Mouse (Mus musculus): Measurements from ENCODE around the gene Polh.

Polh gene

GRCm38 (mm10) chr17:46167014-46167413 lies 35.4 kb downstream of the Polh start:
- peak; percentile 24 for DNase-seq (ENCODE audit: low spot score)

- DNase-seq (ENCODE audit: low spot score), result no peak
Observed at GRCm38 (mm10) chr17:46166270-46166669, 36.2 kb downstream of the Polh start.

GRCm38 (mm10) chr17:46165460-46165859 lies 37.0 kb downstream of the Polh start:
- no peak for DNase-seq (ENCODE audit: low spot score)

DNA sequence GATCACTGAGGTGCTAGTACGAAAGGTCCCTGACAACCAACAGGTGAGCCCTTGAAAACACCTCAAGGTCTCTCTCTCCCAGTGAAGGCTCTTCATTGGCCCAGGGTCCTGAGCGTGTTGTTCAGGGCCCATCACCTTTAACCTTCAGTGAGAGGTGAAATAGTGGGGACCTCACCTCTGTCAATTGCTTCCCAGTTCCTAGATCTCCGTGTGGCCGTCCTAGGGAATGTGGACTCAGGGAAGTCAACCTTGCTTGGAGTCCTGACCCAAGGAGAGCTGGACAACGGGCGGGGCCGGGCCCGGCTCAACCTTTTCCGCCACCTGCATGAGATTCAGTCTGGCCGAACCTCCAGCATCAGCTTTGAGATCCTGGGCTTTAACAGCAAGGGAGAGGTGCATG lies 37.7 kb downstream of the Polh start:
- no peak for DNase-seq (ENCODE audit: low spot score)

DNA sequence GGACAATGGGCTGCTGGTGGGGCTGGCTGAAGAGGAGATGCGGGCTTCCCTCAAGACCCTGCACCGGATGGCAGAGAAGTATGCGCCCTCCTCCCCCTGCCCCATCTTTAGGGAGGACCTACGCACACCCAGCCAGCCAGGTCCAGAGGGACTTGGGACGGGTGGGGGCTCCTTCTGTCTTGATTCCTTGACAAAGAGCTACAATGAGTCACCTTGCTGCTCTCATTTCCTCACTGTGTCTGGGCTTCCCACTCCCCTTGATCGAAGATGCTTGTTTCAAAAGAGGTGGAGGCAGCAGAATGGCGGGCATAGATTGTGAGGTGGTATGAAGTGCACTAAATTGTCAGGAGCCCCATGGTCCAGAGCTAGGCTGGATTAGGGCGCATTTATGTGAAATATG lies 38.1 kb downstream of the Polh start:
- no peak for DNase-seq (ENCODE audit: low spot score)

DNA sequence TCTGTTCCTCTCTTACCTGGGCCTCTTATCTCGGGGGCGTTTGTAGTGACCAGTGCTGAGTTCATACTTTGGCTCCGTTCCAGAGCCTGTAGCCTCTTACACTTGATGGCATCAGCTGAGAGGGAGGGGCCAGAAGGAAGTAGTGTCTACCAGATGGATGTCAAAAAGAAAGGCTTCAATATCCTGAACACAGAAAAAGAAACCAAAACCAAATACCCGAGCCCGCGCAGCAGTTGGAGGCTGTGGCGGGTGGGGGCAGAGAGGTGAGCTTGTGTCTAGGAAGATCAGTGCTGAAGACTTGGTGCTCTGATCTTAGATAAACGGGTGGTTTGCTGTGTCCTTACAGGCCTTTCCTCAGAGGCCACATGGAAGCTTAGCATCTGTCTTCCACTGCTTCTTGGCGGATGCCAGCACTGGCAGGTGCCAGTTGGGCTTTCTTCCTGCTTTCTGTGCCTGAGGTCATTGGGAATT lies 39.5 kb downstream of the Polh start:
- no peak for DNase-seq (ENCODE audit: low spot score)

DNA sequence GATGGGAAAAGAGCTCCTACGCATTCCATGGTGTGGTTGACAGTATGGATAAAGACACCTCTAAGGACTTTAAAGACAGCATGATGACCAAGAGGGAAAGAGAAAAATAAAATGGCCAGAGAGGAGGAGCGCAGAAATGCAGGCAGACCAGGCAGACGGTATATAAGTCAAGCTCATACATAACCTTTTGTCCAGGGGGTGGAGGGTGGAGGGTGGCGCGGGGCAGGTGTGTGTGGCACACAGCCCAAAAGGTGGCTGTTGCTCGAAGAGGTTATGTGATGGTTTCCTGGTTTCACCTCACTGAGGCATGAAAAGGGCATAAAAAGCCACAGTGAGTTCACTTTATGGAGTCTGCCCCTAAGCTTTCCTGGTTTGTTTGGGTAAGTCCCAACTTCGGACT lies 39.9 kb downstream of the Polh start:
- DNase-seq (ENCODE audit: low spot score), result no peak

GRCm38 (mm10) chr17:46161710-46162109 lies 40.7 kb downstream of the Polh start:
- DNase-seq (ENCODE audit: low spot score), result no peak

DNA sequence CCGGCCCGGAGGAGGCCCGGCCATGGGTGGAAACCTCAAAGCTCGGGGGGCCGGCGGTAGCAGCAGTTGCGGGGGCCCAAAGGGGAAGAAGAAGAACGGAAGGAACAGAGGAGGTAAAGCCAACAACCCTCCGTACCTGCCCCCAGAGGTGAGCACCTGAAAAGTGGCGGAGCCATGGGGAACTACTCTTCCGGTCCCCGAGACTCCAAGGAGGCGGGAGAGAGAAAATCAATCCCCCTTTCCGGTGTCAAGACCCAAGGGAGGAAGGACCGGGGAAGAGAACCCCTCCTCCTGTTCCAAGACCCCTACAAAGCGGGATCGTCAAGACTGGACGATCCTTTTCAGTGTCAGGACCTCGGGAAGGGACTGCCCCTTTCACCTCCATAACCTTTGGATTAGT lies 41.3 kb downstream of the Polh start:
- peak; percentile 59 for DNase-seq (ENCODE audit: low spot score)

DNA sequence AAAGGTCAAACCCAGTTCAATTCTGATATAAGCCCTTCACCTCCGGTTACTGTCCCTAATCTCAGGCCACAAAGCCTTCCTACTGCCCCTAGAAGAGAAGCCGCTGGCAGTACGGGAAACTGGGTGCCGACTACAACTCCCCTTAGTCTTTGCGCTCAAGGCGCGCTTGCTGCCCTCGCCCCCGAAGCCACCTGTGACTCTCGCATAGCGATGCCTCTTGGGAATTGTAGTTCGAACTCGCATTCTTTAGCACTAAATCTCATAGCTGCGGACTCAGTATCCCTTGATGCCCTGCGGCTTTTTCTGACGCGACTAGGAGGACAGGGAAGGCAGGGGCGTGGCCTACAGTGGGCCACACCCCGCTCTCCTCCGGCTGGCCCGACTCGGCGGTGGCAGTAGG lies 41.8 kb downstream of the Polh start, which contains the start of gene Gtpbp2:
Gene Gtpbp2 (plus strand): TSS at position 347 of the 400 bp plus-strand sequence.
- DNase-seq (ENCODE audit: low spot score), result peak; percentile 100

GRCm38 (mm10) chr17:46160090-46160662 lies 42.3 kb downstream of the Polh start:
- peak; percentile 88 for DNase-seq (ENCODE audit: low spot score)

DNA sequence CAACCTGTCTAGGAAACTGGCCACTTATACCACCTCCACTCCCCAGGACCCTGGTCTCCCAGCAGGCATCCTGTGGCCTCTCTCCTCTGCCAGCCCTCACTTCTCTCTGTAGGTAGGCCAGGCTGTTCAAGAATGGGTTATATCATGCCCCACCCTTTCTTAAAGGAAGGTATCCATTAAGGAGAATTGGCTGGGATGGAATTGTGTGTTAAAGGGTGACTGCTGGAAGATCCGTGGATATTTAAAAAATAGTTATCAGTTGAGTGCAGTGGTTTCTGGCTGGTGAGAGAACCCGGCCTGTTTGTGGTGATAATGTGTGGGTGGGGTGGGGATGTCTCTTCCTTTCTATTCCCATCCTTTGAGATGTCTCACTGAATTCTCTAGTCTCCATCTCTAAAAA lies 43.2 kb downstream of the Polh start:
- no peak for DNase-seq (ENCODE audit: low spot score)

DNA sequence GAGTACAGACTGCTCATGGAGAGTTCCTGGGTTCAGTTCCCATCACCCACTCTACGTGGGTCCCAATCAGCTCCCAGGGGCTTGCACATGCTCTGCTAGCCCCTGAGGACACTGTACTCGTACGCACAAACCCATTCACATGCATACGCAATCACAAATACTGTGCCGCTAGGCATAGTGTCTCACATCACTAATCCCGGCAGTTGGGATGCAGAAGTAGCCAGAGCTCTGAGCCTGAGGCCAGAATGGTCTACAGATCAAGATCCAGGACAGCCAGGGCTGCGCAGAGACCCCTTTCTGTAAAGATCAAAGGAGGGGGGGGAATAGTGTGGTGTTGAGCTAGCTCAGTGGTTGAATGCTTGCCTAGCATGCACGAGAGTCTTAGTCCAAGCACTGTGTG lies 45.3 kb downstream of the Polh start:
- no peak for DNase-seq (ENCODE audit: low spot score)

GRCm38 (mm10) chr17:46156680-46157079 lies 45.8 kb downstream of the Polh start:
- DNase-seq (ENCODE audit: low spot score), result no peak

DNA sequence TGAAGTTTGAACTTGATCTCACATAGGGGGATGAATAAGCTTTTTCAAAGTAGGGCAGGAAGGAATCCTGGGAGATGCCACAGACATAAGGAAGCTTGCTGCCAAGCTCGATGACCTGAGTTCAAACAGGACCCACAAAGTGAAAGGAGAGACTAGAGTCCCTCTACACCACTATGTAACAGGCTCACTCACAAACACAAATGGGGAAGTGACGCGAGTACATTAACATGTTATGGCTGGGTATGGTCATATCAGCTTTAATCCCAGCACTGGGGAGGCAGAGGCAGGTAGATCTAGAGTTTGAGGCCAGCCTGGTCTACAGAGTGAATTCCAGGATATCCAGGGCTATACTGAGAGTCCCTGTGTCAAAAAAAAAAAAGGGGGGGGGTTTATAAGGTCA lies 48.1 kb downstream of the Polh start:
- no peak for DNase-seq (ENCODE audit: low spot score)

GRCm38 (mm10) chr17:46152847-46153782 lies 49.3 kb downstream of the Polh start, which contains the start of gene Mad2l1bp:
Mad2l1bp (minus strand) TSS chr17:46153553.
- peak; percentile 97 for DNase-seq (ENCODE audit: low spot score)

DNA sequence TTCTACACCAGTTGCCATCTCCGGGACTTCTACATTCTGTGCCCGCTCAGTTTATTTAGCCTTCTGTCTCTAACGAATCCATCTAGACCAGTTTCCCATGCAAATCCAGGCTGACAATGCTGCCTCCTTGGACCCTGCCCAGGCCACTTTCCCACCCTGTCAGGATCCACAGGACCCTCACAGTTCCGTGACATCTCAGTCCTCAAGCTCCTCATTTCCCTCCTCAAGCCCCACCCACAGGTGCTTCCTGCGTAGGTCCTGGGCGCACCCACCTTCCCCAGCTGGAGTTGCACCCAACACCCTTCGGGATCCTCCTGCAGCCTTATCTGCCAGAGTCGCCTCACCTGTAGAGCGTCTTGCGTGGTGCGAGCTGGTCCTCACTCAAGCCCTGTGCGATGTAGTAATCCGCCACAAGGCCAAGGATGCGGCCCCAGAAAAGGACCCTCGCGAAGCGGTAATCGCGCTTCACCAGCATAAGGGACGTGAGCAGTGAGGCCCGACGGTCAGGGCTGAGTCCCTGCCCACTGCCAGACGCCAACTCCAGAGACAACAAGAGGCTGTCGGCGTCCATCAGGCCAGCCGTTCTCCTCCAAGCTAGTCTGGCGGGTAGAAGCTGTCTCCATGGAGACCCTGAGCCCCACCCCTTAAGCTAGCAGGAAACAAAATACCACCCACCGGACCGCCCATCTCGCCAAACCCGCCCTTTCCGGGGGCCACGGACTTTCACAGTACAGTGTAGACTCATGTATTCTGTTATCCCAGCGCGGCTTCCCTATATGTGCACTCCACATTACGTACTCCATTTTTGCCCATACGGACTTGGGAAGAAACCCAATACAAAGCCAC lies 58.6 kb downstream of the Polh start, which contains the start of gene Rsph9:
Gene Rsph9 (minus strand): TSS at position 639 of the 846 bp plus-strand sequence.
- peak; percentile 88 for DNase-seq (ENCODE audit: low spot score)

DNA sequence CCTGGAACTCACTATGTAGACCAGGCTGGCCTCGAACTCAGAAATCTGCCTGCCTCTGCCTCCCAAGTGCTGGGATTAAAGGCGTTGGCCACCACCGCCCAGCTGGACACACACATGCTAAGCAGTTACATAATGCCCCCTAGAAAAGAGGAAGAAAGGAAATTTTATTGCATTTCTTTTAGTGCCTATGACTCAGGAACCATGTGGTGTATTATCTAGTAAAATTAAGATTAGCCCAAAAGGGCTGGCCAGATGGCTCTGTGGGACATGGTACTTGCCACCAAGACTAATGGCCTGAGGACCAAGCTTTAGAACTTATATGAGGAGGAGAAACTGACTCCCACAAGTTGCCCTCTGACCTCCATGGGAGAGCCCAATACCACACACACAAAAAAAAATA lies 62.6 kb downstream of the Polh start:
- no peak for DNase-seq (ENCODE audit: low spot score)

GRCm38 (mm10) chr17:46138563-46139236 lies 63.7 kb downstream of the Polh start:
- no peak for DNase-seq (ENCODE audit: low spot score)

DNA sequence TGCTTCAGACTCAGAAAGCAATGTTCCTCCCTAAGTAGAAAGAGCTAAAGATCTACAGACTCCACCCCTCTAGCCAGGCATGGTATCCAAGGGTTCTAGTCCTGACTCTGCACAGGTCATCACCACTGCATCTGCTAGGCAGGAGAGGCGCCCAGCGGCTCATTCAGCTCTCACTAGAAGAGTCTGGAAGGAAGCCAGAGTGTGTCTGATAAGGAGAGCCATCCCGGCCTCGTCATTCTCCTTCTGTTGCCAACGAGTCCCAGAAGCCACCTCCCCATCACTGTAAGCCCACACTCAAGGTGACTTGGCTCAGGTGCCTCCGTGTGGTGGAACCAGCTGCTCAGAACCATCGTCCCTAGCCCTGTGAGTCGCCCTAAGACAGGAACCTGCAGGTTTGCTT lies 69.6 kb downstream of the Polh start:
- no peak for DNase-seq (ENCODE audit: low spot score)

DNA sequence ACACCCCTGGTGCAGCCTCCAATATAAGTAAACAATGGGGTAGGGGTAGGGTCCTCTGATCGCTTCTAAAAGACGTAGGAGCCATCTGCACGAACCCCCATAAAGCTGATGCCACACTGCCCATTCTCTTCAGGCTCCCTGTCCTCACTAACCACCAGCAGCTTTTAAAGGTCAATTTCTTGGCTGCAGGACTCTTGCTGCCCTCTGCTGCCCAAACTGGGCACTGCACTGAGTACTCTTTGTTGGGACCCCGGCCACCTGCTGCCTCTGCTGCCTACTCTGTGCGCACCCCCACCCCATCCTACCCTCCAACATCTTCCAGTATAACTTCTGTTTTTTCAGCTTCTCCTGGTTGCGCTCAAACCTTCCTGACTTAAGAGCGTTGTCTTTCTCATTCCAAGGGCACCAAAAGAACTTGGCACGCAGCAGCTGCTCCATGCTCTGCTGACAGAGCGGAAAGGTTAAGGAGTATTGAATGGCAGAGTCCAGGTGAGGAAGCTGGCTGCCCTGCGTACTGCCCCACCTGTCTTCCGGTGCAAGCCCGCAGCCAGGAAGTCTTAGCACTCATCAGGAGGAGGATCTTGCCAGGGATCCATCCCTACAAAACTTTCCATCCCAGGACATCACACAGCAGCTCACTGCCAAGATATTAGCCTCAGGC lies 70.3 kb downstream of the Polh start:
- peak; percentile 93 for DNase-seq (ENCODE audit: low spot score)

Measured in retina, embryonic 14.5 days (tissue).